Mouse (Mus musculus) heart, embryonic 12.5 days (tissue): ENCODE measurements around the gene Gm10277. TPM values are rescaled to one million over a fixed set of nuclear protein-coding genes. Genes with fewer than 3 reads are reported as not detected.
A peak's percentile ranks its signal among the peaks of the same experiment; 100 is the strongest.

Source experiments
- ATAC-seq: fragments of 200-750 bp; cut with Nextera tagmentation; 2 replicates; pipeline ENCODE4 v1.8.0; 2017; ENCODE audit warnings: moderate TSS enrichment, moderate library complexity; ENCODE audit not compliant: insufficient number of reproducible peaks, low FRiP score
- H3K27ac ChIP-seq: fragments of 300-500 bp; sonication (generic); 2 replicates; pipeline ENCODE4 v1.5.1; 2016; ENCODE audit warnings: mild to moderate bottlenecking, moderate library complexity; ENCODE audit not compliant: poor library complexity, severe bottlenecking
- H3K27me3 ChIP-seq: fragments of 300-500 bp; sonication (generic); replicated peaks from 2 replicates; pipeline ENCODE4 v1.6.1; 2016; ENCODE audit warnings: mild to moderate bottlenecking, moderate library complexity
- H3K36me3 ChIP-seq: fragments of 300-500 bp; sonication (generic); 2 replicates; pipeline ENCODE4 v1.6.1; 2016; ENCODE audit warnings: mild to moderate bottlenecking, moderate library complexity
- H3K4me1 ChIP-seq: fragments of 300-500 bp; sonication (generic); replicated peaks from 2 replicates; pipeline ENCODE4 v1.6.1; 2016; ENCODE audit warnings: mild to moderate bottlenecking
- H3K4me2 ChIP-seq: fragments of 300-500 bp; sonication (generic); 2 replicates; pipeline ENCODE4 v1.6.1; 2016; ENCODE audit warnings: mild to moderate bottlenecking, moderate library complexity
- H3K4me3 ChIP-seq: fragments of 300-500 bp; sonication (generic); 2 replicates; pipeline ENCODE4 v1.5.1; 2016; ENCODE audit warnings: mild to moderate bottlenecking
- H3K9ac ChIP-seq: fragments of 300-500 bp; sonication (generic); 2 replicates; pipeline ENCODE4 v1.6.1; 2016; ENCODE audit warnings: mild to moderate bottlenecking, moderate library complexity
- H3K9me3 ChIP-seq: fragments of 300-500 bp; sonication (generic); replicated peaks from 2 replicates; pipeline ENCODE4 v1.6.1; 2016; ENCODE audit warnings: mild to moderate bottlenecking, moderate library complexity
- WGBS: fragments of 180-500 bp; shearing (Covaris S2); methylation state at CpG from one replicate; pipeline ENCODE4 v1.1.7; 2016; 5-methylcytosine and 5-hydroxymethylcytosine counted together
- polyA plus RNA-seq: library from polyadenylated mRNA; unstranded; fragments of >200 nt; fragmentation: Nextera tagmentation; extraction: Ambion mirVana; gene quantifications from 2 replicates; pipeline ENCODE4 v1.2.1, GENCODE M21; 2016

The Gm10277 gene
- polyA plus RNA-seq, 1 experiment from 2014 or later: 1.2 TPM

DNA sequence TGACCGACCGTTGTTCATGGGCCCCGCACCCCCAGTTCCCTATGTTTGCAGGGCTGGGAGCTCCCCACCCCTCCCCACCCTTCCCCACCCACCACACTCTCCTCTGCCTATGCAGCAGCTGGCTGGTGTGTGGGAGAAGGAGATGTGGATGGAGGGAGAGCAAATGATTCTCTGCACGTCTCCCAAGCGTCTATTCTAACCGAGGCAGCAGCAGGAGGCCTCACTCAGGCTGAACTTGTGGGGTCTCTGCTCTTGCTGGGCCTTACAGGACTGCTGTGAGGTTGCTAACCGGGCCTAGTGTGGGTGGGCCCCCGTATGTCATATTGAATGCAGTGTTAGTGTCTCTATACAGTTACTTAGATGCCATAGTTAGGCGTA, 12.9 kb upstream of the Gm10277 start:
- ATAC-seq: peak; percentile 15; the same call in 1 of the 2 replicates
- Histone ChIP-seq H3K9me3 (no peaks in the 10 kb centered on the region), H3K4me3 (peak overlapping the region; percentile 58), H3K27me3 (no peaks in the 10 kb centered on the region), H3K4me2 (peak overlapping the region; percentile 90), H3K27ac (peak overlapping the region; percentile 99), H3K36me3 (0 out of 2 replicates have a peak, but pooled peaks cover 4% of the 10 kb centered on the region), H3K9ac (peak overlapping the region; percentile 66), H3K4me1 (peaks cover 64% of the 10 kb centered on the region)
- WGBS: 33% methylated on average over 9 of the region's 9 CpGs

DNA sequence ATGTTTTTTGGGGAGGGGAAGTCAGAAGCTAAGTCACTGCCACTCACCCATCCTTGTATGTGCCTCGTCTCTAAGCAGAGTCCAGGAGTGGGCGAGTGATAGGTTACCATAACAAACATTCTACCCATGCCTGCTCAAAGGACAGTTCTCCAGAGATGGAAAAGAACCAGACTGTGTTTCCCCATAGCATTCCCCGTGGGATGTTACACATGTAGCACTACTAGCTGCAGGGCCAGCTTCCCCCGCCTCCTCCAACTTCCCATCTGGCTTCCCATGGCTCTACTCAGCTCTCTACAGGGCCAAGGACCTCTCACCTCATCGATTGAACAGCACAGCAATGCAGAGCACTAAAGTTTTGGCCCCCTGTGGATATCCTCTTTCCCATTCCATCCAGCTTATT, 7.7 kb upstream of the Gm10277 start:
- Histone ChIP-seq H3K4me1 (peaks cover 46% of the 10 kb centered on the region), H3K9me3 (no peaks in the 10 kb centered on the region), H3K9ac (no peak overlapping the region), H3K4me3 (no peak overlapping the region), H3K27ac (no peak overlapping the region), H3K4me2 (no peak overlapping the region), H3K36me3 (0 out of 2 replicates have a peak, but pooled peaks cover 4% of the 10 kb centered on the region), H3K27me3 (no peaks in the 10 kb centered on the region)
- ATAC-seq: no peak
- WGBS: 77% methylated on average over 5 of the region's 5 CpGs

DNA sequence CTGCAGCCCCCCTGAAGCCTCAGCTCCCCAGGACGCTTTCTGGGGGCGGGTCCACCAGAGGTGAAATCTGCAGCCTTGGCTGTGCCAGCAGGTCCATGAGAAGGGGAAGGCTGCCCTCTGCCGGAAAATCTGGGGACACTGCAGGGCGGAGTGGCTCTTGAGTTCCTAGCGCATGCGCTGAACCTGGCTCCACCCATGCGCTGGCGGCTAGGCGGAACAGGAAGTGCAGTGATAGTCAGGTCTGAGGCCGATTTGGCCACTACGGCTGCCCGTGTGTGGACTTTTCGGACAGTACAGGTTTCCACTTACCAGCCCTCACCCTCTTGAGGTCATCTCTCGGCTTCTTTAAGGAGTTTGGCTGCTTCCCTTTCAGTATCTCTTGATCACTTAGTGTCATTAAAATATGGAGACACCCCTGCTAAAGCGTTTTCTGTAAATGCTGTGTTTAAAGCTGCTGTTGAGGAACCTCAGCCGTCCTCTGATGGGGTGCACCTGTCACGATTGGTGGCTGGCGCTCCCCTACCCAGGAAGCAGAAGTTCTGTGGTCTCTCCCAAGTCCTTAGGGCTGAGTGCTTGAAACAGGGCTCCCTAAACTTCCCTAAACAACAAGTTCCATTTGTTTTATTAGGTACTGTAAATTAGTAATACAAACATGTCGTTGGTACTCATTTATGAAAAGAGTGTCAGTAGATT, 5.8 kb upstream of the Gm10277 start:
- Histone ChIP-seq H3K4me3 (peak overlapping the region; percentile 53), H3K9ac (peak overlapping the region; percentile 74), H3K9me3 (no peaks in the 10 kb centered on the region), H3K4me1 (peaks cover 40% of the 10 kb centered on the region), H3K27me3 (no peaks in the 10 kb centered on the region), H3K36me3 (no peaks in the 10 kb centered on the region), H3K27ac (peak overlapping the region; percentile 70), H3K4me2 (peak overlapping the region; percentile 88)
- ATAC-seq: peak; percentile 83
- 5% methylated on average over 19 of the region's 19 CpGs for WGBS

DNA sequence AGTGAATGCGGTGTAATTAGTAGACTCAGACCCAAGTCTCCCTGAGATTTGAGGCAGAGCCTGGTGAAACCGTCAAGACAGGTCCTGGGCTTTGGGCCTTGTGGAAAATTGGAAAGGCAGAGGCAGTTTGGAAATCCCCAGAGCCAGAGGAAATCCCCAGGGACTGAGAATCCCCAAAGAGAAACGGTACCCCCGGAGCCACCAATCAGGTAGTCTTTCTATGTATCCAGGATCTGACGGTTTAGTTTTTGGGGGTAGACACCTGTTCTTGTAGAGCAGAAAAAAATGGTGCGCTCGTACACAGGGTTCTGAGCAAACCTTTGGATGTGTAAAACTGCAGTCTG, 5.0 kb upstream of the Gm10277 start:
- no peaks in the 10 kb centered on the region for H3K9me3 ChIP-seq
- peak overlapping the region; percentile 89 for H3K27ac ChIP-seq
- no peaks in the 10 kb centered on the region for H3K27me3 ChIP-seq
- no peaks in the 10 kb centered on the region for H3K36me3 ChIP-seq
- H3K4me2 ChIP-seq: peak overlapping the region; percentile 88; the same call in 1 of the 2 replicates
- H3K9ac ChIP-seq: no peak overlapping the region; the same call in 1 of the 2 replicates
- H3K4me3 ChIP-seq: no peak overlapping the region
- peaks cover 43% of the 10 kb centered on the region for H3K4me1 ChIP-seq
- WGBS: 66% methylated on average over 7 of the region's 7 CpGs
- ATAC-seq: no peak

DNA sequence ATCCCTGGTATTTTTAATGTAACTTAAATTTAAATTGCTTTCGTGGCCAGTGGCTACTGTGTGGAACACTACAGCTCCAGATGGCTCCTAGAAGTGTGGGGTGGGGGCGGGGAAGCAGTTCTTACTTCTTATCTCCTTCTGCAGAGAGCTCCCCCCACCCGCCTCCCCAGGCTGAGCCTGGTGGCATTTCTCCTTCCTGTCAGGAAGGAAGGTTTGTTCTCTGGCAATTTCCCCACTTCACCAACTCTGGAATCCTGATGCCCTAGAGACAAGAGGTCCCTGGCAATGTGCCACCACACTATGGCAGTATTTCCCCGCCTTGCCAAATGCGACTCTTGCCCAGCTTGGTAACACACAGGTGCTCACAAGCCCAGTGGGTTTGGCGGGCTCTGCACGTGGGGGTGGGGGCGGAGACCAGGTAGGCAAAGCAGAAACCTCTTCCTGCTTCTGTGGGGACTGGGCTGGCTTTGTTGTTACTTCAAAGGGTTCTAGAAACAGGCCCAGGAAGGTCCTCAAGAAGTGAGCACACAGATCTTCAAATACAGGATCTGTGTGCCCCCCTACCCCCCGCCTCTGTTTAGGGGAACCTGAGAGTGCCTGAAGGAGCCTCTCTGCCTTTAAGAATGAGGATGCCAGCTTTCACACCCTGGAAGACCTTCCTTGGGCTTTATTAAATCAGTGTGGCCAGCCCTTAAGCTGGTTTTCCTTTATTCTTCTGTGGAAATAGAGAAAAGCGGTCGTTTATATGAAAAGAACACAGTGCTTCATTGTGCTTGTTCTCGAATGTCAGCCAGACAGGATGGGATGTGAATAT, 4.4 kb upstream of the Gm10277 start:
- Histone ChIP-seq H3K9me3 (no peaks in the 10 kb centered on the region), H3K9ac (peak overlapping the region; percentile 7; the same call in 1 of the 2 replicates), H3K27me3 (no peaks in the 10 kb centered on the region), H3K36me3 (no peaks in the 10 kb centered on the region), H3K4me1 (peaks cover 44% of the 10 kb centered on the region), H3K4me3 (no peak overlapping the region), H3K27ac (peak overlapping the region; percentile 89), H3K4me2 (0 out of 2 replicates have a peak overlapping the region, but pooled peaks have one; percentile 31)
- 0 out of 2 replicates have a peak, but pooled peaks have one; percentile 51 for ATAC-seq
- WGBS: 29% methylated on average over 12 of the region's 12 CpGs

DNA sequence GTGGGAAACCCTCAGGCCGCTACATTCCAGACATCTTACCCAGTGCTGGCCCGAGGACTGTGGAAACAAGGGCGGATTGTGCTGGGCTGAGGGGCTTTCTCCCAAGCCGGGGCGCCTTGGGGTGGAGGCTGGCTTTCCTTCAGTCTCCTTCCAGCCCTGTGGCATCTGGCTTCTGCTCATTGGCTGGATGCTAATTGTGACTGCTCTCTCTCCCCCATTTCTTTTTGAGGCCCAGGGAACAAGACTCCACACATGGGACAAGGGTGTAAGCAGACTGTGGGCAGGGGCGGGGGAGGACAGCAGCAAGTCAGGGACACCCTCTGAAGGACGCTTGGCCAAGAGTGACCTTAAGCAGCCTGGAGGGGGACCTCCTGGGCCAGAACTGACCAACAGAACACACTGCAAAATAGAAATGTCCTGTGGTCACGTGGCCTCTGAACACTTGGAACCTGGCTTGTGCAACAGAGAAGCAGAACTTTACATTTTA, 3.7 kb upstream of the Gm10277 start:
- Histone ChIP-seq H3K9ac (peak overlapping the region; percentile 61), H3K4me3 (no peak overlapping the region), H3K27me3 (no peaks in the 10 kb centered on the region), H3K4me2 (peak overlapping the region; percentile 31; the same call in 1 of the 2 replicates), H3K36me3 (no peaks in the 10 kb centered on the region), H3K9me3 (no peaks in the 10 kb centered on the region), H3K27ac (peak overlapping the region; percentile 89), H3K4me1 (peaks cover 50% of the 10 kb centered on the region)
- ATAC-seq: no peak; the same call in 1 of the 2 replicates
- WGBS: 21% methylated on average over 8 of the region's 8 CpGs

DNA sequence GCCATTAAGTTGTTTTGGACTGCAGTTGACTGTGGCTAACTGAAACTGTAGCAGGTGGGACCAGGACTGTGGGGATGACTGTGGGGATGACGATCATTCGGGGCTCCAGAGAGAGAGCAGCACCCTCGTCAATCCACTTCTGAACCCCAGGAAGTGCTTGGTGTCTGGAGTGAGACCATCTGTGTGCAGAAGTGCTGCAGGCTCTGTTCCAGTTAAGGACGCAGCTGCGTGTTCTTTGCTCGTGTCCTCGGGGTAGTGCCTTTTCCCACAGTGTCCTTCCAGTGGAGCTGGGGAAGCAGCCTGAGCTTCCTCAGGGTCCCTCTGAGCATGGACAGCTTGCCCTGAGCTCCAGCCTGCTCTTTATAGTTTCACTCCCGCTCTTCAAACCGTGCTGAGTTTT, 2.7 kb upstream of the Gm10277 start:
- Histone ChIP-seq H3K27me3 (no peaks in the 10 kb centered on the region), H3K4me1 (peaks cover 60% of the 10 kb centered on the region), H3K36me3 (no peaks in the 10 kb centered on the region), H3K4me3 (no peak overlapping the region), H3K9me3 (no peaks in the 10 kb centered on the region), H3K27ac (peak overlapping the region; percentile 89), H3K4me2 (peak overlapping the region; percentile 31), H3K9ac (peak overlapping the region; percentile 61)
- ATAC-seq: no peak
- 16% methylated on average over 9 of the region's 9 CpGs for WGBS

DNA sequence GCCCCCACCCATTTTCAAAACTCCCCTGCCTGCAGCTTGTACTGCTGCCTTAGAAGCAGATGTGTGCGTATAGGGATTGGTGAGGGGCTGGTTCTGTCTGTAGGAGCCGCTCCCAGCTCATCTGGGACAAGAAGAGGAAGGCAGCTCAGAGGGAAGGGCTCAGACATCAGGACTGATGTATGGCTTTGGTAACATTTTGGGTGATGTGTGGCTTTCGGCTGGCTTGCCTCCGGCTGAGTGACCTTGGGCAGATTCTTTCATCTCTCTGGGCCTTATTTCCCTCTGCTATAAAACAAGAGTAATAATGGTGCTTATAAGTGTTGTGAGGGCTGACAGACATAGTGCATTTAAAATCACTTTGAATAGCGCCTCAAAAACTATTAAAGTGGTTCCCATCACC, 2.0 kb upstream of the Gm10277 start:
- H3K4me3 ChIP-seq: no peak overlapping the region
- H3K9me3 ChIP-seq: no peaks in the 10 kb centered on the region
- no peak overlapping the region for H3K9ac ChIP-seq
- no peak for ATAC-seq
- no peak overlapping the region for H3K4me2 ChIP-seq
- no peaks in the 10 kb centered on the region for H3K36me3 ChIP-seq
- 92% methylated on average over 5 of the region's 5 CpGs for WGBS
- H3K27ac ChIP-seq: no peak overlapping the region
- peaks cover 68% of the 10 kb centered on the region for H3K4me1 ChIP-seq
- no peaks in the 10 kb centered on the region for H3K27me3 ChIP-seq

DNA sequence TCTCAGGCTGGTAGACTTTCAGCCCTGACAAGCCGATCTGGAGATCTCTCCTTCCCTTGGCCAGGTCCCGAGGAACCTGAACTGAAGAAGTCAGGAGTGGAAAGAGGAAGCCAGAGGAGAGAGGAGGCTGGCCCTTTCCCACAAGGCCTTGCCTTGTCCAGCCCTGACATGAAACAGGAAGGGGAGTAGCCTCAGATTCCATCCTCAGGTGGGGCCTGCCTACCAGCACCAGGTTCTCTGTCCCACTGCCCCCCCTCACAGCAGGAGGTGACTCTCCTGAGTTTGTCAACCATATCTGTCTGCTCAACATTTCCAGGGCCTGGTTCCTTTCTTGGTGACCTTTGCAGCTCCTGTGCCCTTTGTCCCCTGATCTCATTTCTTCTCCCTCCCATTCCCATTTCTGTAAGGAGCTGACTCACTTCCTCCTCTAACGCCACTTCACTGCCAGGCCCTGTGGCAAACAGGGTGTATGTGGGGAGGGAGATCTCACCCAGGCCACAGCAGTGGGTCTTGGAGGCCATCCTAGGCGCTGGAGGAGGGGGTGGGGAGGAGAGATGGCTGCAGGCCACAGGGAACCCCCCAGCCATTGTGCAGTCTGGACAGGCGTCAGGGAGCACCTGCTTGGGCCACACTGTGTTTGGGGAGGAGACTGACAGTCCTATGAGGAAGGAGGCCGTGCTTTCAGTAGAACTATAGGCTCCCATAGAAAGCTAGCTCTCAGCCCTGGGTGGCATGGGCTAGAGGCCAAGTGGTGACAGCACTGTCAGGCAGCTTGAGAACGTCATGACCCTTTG, 1.6 kb downstream of the Gm10277 start:
- ATAC-seq: peak; percentile 39
- Histone ChIP-seq H3K9ac (peak overlapping the region; percentile 57), H3K36me3 (no peaks in the 10 kb centered on the region), H3K27me3 (no peaks in the 10 kb centered on the region), H3K4me2 (peak overlapping the region; percentile 44), H3K4me1 (peaks cover 77% of the 10 kb centered on the region), H3K4me3 (no peak overlapping the region), H3K9me3 (no peaks in the 10 kb centered on the region), H3K27ac (peak overlapping the region; percentile 95)
- 18% methylated on average over 7 of the region's 7 CpGs for WGBS

DNA sequence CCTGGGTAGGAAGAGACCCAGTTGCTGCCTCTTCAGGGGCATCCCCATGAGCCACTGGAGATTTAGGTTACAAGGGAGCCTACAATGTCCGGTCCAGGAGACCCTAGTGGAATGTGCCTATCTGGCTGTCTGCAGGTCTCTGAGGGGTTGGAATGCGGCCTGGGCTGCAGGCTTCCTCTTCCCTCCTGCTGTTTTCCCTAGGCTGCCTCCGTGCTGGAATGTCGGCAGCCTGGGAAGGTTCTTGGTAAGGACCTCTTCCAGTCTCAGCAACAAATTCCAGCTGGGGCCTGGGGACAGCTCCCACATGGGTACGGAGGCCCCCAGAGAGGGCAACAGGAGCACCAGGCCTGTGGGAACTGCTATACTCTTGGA, 2.2 kb downstream of the Gm10277 start:
- H3K27ac ChIP-seq: peak overlapping the region; percentile 95
- peak overlapping the region; percentile 28; the same call in 1 of the 2 replicates for H3K9ac ChIP-seq
- no peaks in the 10 kb centered on the region for H3K36me3 ChIP-seq
- H3K9me3 ChIP-seq: no peaks in the 10 kb centered on the region
- H3K4me3 ChIP-seq: no peak overlapping the region
- H3K27me3 ChIP-seq: no peaks in the 10 kb centered on the region
- 4% methylated on average over 5 of the region's 5 CpGs for WGBS
- peaks cover 77% of the 10 kb centered on the region for H3K4me1 ChIP-seq
- H3K4me2 ChIP-seq: peak overlapping the region; percentile 44
- peak; percentile 44; the same call in 1 of the 2 replicates for ATAC-seq
